Mouse (Mus musculus): ENCODE results near the gene Prcp. TPM values are rescaled to one million over a fixed set of nuclear protein-coding genes. Genes with fewer than 3 reads are reported as not detected.
"Not testable (repeated sequence)": the region's sequence is repeated elsewhere in the genome, so short reads cannot be mapped to it uniquely, and the experiment has no call there.

Gene Prcp
- polyA plus RNA-seq, 1 experiment from 2014 or later = 18.9 TPM

- no peaks in the 10 kb centered on the region for H3K36me3 ChIP-seq (ENCODE audit: control insufficient read depth, insufficient read depth, low read length)
- WGBS = 90% methylated on average over 3 of the region's 3 CpGs
- no peaks in the 10 kb centered on the region for H3K4me1 ChIP-seq (ENCODE audit: control insufficient read depth, insufficient read depth, low read length)
- H3K27me3 ChIP-seq (ENCODE audit: control insufficient read depth, insufficient read depth, low read depth, low read length) = no peaks in the 10 kb centered on the region
- no peaks in the 10 kb centered on the region for H3K9me3 ChIP-seq (replicated peaks; ENCODE audit: control insufficient read depth, low read length, poor library complexity, severe bottlenecking)
- no peak overlapping the region for H3K27ac ChIP-seq (ENCODE audit: low read length)
- no peak overlapping the region for H3K4me2 ChIP-seq (ENCODE audit: low read length)
- H3K4me3 ChIP-seq (ENCODE audit: low read depth, low read length) = no peak overlapping the region
- no peak overlapping the region for H3K9ac ChIP-seq (ENCODE audit: low read depth, low read length)
- ATAC-seq = no peak
Observed at GRCm38 (mm10) chr7:92950775-92951174, 76.5 kb downstream of the Prcp start.

- H3K9ac ChIP-seq (ENCODE audit: low read depth, low read length) = no peak overlapping the region
- no peaks in the 10 kb centered on the region for H3K9me3 ChIP-seq (replicated peaks; ENCODE audit: control insufficient read depth, low read length, poor library complexity, severe bottlenecking)
- no peaks in the 10 kb centered on the region for H3K27me3 ChIP-seq (ENCODE audit: control insufficient read depth, insufficient read depth, low read depth, low read length)
- H3K36me3 ChIP-seq (ENCODE audit: control insufficient read depth, insufficient read depth, low read length) = no peaks in the 10 kb centered on the region
- 70% methylated on average over 2 of the region's 2 CpGs for WGBS
- H3K4me2 ChIP-seq (ENCODE audit: low read length) = no peak overlapping the region
- H3K27ac ChIP-seq (ENCODE audit: low read length) = no peak overlapping the region
- H3K4me3 ChIP-seq (ENCODE audit: low read depth, low read length) = no peak overlapping the region
- ATAC-seq = no peak
- no peaks in the 10 kb centered on the region for H3K4me1 ChIP-seq (ENCODE audit: control insufficient read depth, insufficient read depth, low read length)
Observed at GRCm38 (mm10) chr7:92952210-92952609, 77.9 kb downstream of the Prcp start.

GRCm38 (mm10) chr7:92959758-92960157, 85.5 kb downstream of the Prcp start:
- Histone ChIP-seq H3K9ac (ENCODE audit: low read depth, low read length) (no peak overlapping the region), H3K27ac (ENCODE audit: low read length) (no peak overlapping the region), H3K27me3 (ENCODE audit: control insufficient read depth, insufficient read depth, low read depth, low read length) (no peaks in the 10 kb centered on the region), H3K4me3 (ENCODE audit: low read depth, low read length) (no peak overlapping the region), H3K36me3 (ENCODE audit: control insufficient read depth, insufficient read depth, low read length) (no peaks in the 10 kb centered on the region), H3K4me1 (ENCODE audit: control insufficient read depth, insufficient read depth, low read length) (no peaks in the 10 kb centered on the region), H3K9me3 (replicated peaks; ENCODE audit: control insufficient read depth, low read length, poor library complexity, severe bottlenecking) (no peaks in the 10 kb centered on the region), H3K4me2 (ENCODE audit: low read length) (no peak overlapping the region)
- 80% methylated on average over 3 of the region's 3 CpGs for WGBS
- no peak for ATAC-seq

GRCm38 (mm10) chr7:92961876-92962275, 87.6 kb downstream of the Prcp start:
- H3K27ac ChIP-seq (ENCODE audit: low read length) = no peak overlapping the region
- H3K36me3 ChIP-seq (ENCODE audit: control insufficient read depth, insufficient read depth, low read length) = no peaks in the 10 kb centered on the region
- WGBS = 63% methylated on average over 1 of the region's 1 CpGs
- H3K9ac ChIP-seq (ENCODE audit: low read depth, low read length) = no peak overlapping the region
- H3K4me3 ChIP-seq (ENCODE audit: low read depth, low read length) = no peak overlapping the region
- ATAC-seq = no peak
- H3K27me3 ChIP-seq (ENCODE audit: control insufficient read depth, insufficient read depth, low read depth, low read length) = no peaks in the 10 kb centered on the region
- H3K9me3 ChIP-seq (replicated peaks; ENCODE audit: control insufficient read depth, low read length, poor library complexity, severe bottlenecking) = no peaks in the 10 kb centered on the region
- no peaks in the 10 kb centered on the region for H3K4me1 ChIP-seq (ENCODE audit: control insufficient read depth, insufficient read depth, low read length)
- no peak overlapping the region for H3K4me2 ChIP-seq (ENCODE audit: low read length)

GRCm38 (mm10) chr7:92964754-92965501, 90.7 kb downstream of the Prcp start:
- Histone ChIP-seq H3K27me3 (ENCODE audit: control insufficient read depth, insufficient read depth, low read depth, low read length) (no peaks in the 10 kb centered on the region), H3K36me3 (ENCODE audit: control insufficient read depth, insufficient read depth, low read length) (no peaks in the 10 kb centered on the region), H3K4me2 (ENCODE audit: low read length) (no peak overlapping the region), H3K9ac (ENCODE audit: low read depth, low read length) (no peak overlapping the region), H3K4me3 (ENCODE audit: low read depth, low read length) (no peak overlapping the region), H3K4me1 (ENCODE audit: control insufficient read depth, insufficient read depth, low read length) (no peaks in the 10 kb centered on the region), H3K27ac (ENCODE audit: low read length) (no peak overlapping the region), H3K9me3 (replicated peaks; ENCODE audit: control insufficient read depth, low read length, poor library complexity, severe bottlenecking) (no peaks in the 10 kb centered on the region)
- peak; percentile 84 for ATAC-seq
- WGBS = 79% methylated on average over 3 of the region's 3 CpGs

- no peak overlapping the region for H3K9ac ChIP-seq (ENCODE audit: low read depth, low read length)
- 53% methylated on average over 10 of the region's 10 CpGs for WGBS
- peak; percentile 66; the same call in 1 of the 2 replicates for ATAC-seq
- H3K4me2 ChIP-seq (ENCODE audit: low read length) = no peak overlapping the region
- H3K4me1 ChIP-seq (ENCODE audit: control insufficient read depth, insufficient read depth, low read length) = no peaks in the 10 kb centered on the region
- no peak overlapping the region for H3K27ac ChIP-seq (ENCODE audit: low read length)
- no peaks in the 10 kb centered on the region for H3K9me3 ChIP-seq (replicated peaks; ENCODE audit: control insufficient read depth, low read length, poor library complexity, severe bottlenecking)
- H3K27me3 ChIP-seq (ENCODE audit: control insufficient read depth, insufficient read depth, low read depth, low read length) = no peaks in the 10 kb centered on the region
- H3K4me3 ChIP-seq (ENCODE audit: low read depth, low read length) = no peak overlapping the region
- H3K36me3 ChIP-seq (ENCODE audit: control insufficient read depth, insufficient read depth, low read length) = no peaks in the 10 kb centered on the region
Observed at GRCm38 (mm10) chr7:92967381-92968127, 93.3 kb downstream of the Prcp start.

- Histone ChIP-seq H3K9me3 (replicated peaks; ENCODE audit: control insufficient read depth, low read length, poor library complexity, severe bottlenecking) (no peaks in the 10 kb centered on the region), H3K9ac (ENCODE audit: low read depth, low read length) (no peak overlapping the region), H3K4me1 (ENCODE audit: control insufficient read depth, insufficient read depth, low read length) (no peaks in the 10 kb centered on the region), H3K27me3 (ENCODE audit: control insufficient read depth, insufficient read depth, low read depth, low read length) (no peaks in the 10 kb centered on the region), H3K36me3 (ENCODE audit: control insufficient read depth, insufficient read depth, low read length) (no peaks in the 10 kb centered on the region), H3K27ac (ENCODE audit: low read length) (no peak overlapping the region), H3K4me3 (ENCODE audit: low read depth, low read length) (no peak overlapping the region), H3K4me2 (ENCODE audit: low read length) (no peak overlapping the region)
- WGBS = 76% methylated on average over 3 of the region's 3 CpGs
- no peak for ATAC-seq
Observed at GRCm38 (mm10) chr7:92977429-92977828, 103.2 kb downstream of the Prcp start.

GRCm38 (mm10) chr7:92978225-92978624, 104.0 kb downstream of the Prcp start:
- H3K27ac ChIP-seq (ENCODE audit: low read length) = no peak overlapping the region
- H3K4me2 ChIP-seq (ENCODE audit: low read length) = no peak overlapping the region
- no peak for ATAC-seq
- H3K27me3 ChIP-seq (ENCODE audit: control insufficient read depth, insufficient read depth, low read depth, low read length) = no peaks in the 10 kb centered on the region
- no peak overlapping the region for H3K4me3 ChIP-seq (ENCODE audit: low read depth, low read length)
- H3K4me1 ChIP-seq (ENCODE audit: control insufficient read depth, insufficient read depth, low read length) = no peaks in the 10 kb centered on the region
- WGBS = 71% methylated on average over 4 of the region's 4 CpGs
- H3K36me3 ChIP-seq (ENCODE audit: control insufficient read depth, insufficient read depth, low read length) = no peaks in the 10 kb centered on the region
- H3K9ac ChIP-seq (ENCODE audit: low read depth, low read length) = no peak overlapping the region
- H3K9me3 ChIP-seq (replicated peaks; ENCODE audit: control insufficient read depth, low read length, poor library complexity, severe bottlenecking) = no peaks in the 10 kb centered on the region

- not testable (repeated sequence) for H3K36me3 ChIP-seq (ENCODE audit: control insufficient read depth, insufficient read depth, low read length); H3K27me3 ChIP-seq (ENCODE audit: control insufficient read depth, insufficient read depth, low read depth, low read length); H3K4me3 ChIP-seq (ENCODE audit: low read depth, low read length); ATAC-seq; H3K9me3 ChIP-seq (replicated peaks; ENCODE audit: control insufficient read depth, low read length, poor library complexity, severe bottlenecking); H3K9ac ChIP-seq (ENCODE audit: low read depth, low read length); H3K4me2 ChIP-seq (ENCODE audit: low read length); H3K4me1 ChIP-seq (ENCODE audit: control insufficient read depth, insufficient read depth, low read length); H3K27ac ChIP-seq (ENCODE audit: low read length)
- WGBS = 42% methylated on average over 6 of the region's 7 CpGs
Observed at GRCm38 (mm10) chr7:92978720-92979119, 104.5 kb downstream of the Prcp start.

Data from midbrain, embryonic 16.5 days (tissue).